Mouse (Mus musculus): ENCODE data around the gene Ctnnbl1.

Ctnnbl1 gene

GRCm38 (mm10) chr2:157750481-157750880 lies 13.3 kb downstream of the Ctnnbl1 start:
- no peak for DNase-seq (ENCODE audit: extremely low spot score, low read depth, low spot score)

GRCm38 (mm10) chr2:157750926-157751588 lies 13.9 kb downstream of the Ctnnbl1 start:
- no peak for DNase-seq (ENCODE audit: extremely low spot score, low read depth, low spot score)

GRCm38 (mm10) chr2:157751589-157752373 lies 14.6 kb downstream of the Ctnnbl1 start:
- no peak for DNase-seq (ENCODE audit: extremely low spot score, low read depth, low spot score)

GRCm38 (mm10) chr2:157752374-157752743 lies 15.2 kb downstream of the Ctnnbl1 start:
- DNase-seq (ENCODE audit: extremely low spot score, low read depth, low spot score), result no peak

- no peak for DNase-seq (ENCODE audit: extremely low spot score, low read depth, low spot score)
These were observed 18.6 kb downstream of the Ctnnbl1 start for GRCm38 (mm10) chr2:157755771-157756170.

GRCm38 (mm10) chr2:157756193-157756592 lies 19.0 kb downstream of the Ctnnbl1 start:
- DNase-seq (ENCODE audit: extremely low spot score, low read depth, low spot score), result no peak

GRCm38 (mm10) chr2:157758395-157758794 lies 21.2 kb downstream of the Ctnnbl1 start:
- no peak for DNase-seq (ENCODE audit: extremely low spot score, low read depth, low spot score)

GRCm38 (mm10) chr2:157759717-157760116 lies 22.5 kb downstream of the Ctnnbl1 start:
- DNase-seq (ENCODE audit: extremely low spot score, low read depth, low spot score), result no peak

- no peak for DNase-seq (ENCODE audit: extremely low spot score, low read depth, low spot score)
These were observed 25.7 kb downstream of the Ctnnbl1 start for GRCm38 (mm10) chr2:157762903-157763302.

- DNase-seq (ENCODE audit: extremely low spot score, low read depth, low spot score), result no peak
These were observed 29.4 kb downstream of the Ctnnbl1 start for GRCm38 (mm10) chr2:157766591-157766990.

GRCm38 (mm10) chr2:157768682-157769429 lies 31.7 kb downstream of the Ctnnbl1 start:
- DNase-seq (ENCODE audit: extremely low spot score, low read depth, low spot score), result no peak

GRCm38 (mm10) chr2:157770761-157771160 lies 33.6 kb downstream of the Ctnnbl1 start:
- DNase-seq (ENCODE audit: extremely low spot score, low read depth, low spot score), result no peak

GRCm38 (mm10) chr2:157773661-157774060 lies 36.5 kb downstream of the Ctnnbl1 start:
- no peak for DNase-seq (ENCODE audit: extremely low spot score, low read depth, low spot score)

GRCm38 (mm10) chr2:157775957-157776356 lies 38.8 kb downstream of the Ctnnbl1 start:
- DNase-seq (ENCODE audit: extremely low spot score, low read depth, low spot score), result no peak

GRCm38 (mm10) chr2:157780956-157781355 lies 43.8 kb downstream of the Ctnnbl1 start:
- DNase-seq (ENCODE audit: extremely low spot score, low read depth, low spot score), result no peak

- DNase-seq (ENCODE audit: extremely low spot score, low read depth, low spot score), result no peak
These were observed 46.0 kb downstream of the Ctnnbl1 start for GRCm38 (mm10) chr2:157783152-157783551.

GRCm38 (mm10) chr2:157784238-157784637 lies 47.0 kb downstream of the Ctnnbl1 start:
- DNase-seq (ENCODE audit: extremely low spot score, low read depth, low spot score), result no peak

- DNase-seq (ENCODE audit: extremely low spot score, low read depth, low spot score), result no peak
These were observed 47.4 kb downstream of the Ctnnbl1 start for GRCm38 (mm10) chr2:157784647-157785046.

- no peak for DNase-seq (ENCODE audit: extremely low spot score, low read depth, low spot score)
These were observed 52.0 kb downstream of the Ctnnbl1 start for GRCm38 (mm10) chr2:157789226-157789625.

GRCm38 (mm10) chr2:157790836-157791495 lies 53.8 kb downstream of the Ctnnbl1 start:
- DNase-seq (ENCODE audit: extremely low spot score, low read depth, low spot score), result no peak

- no peak for DNase-seq (ENCODE audit: extremely low spot score, low read depth, low spot score)
These were observed 54.4 kb downstream of the Ctnnbl1 start for GRCm38 (mm10) chr2:157791528-157792162.
